Mouse (Mus musculus): ENCODE data around the gene Polh. TPM values are rescaled to one million over a fixed set of nuclear protein-coding genes. Genes with fewer than 3 reads are reported as not detected.

Gene Polh
- polyA plus RNA-seq, 1 experiment from 2014 or later, result 6.6 TPM

DNA sequence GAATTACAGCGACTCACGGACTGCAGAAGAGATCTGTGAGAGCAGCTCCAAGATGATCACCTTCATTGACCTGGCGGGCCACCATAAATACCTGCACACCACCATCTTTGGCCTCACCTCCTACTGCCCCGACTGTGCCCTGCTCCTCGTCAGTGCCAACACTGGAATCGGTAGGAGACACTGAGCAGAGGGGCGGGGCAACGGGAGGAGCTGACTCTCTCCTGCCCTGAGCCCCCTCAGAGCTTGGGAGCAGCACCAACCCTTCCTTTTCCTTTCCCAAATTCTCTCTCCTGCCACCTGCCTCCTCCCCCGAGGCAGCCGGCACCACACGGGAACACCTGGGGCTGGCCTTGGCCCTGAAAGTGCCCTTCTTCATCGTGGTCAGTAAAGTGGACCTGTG, 37.0 kb downstream of the Polh start:
- Histone ChIP-seq H3K27me3 (replicated peaks; ENCODE audit: insufficient read depth, low read length) (no peaks in the 10 kb centered on the region), H3K9me3 (ENCODE audit: low read length) (no peaks in the 10 kb centered on the region), H3K4me2 (replicated peaks; ENCODE audit: low read depth, low read length) (no peak overlapping the region), H3K4me3 (ENCODE audit: low read depth, low read length) (no peak overlapping the region), H3K4me1 (ENCODE audit: insufficient read depth, low read depth, low read length) (peaks cover 3% of the 10 kb centered on the region; the same call in 1 of the 2 replicates), H3K36me3 (ENCODE audit: insufficient read depth, low read length) (peaks cover 33% of the 10 kb centered on the region), H3K27ac (ENCODE audit: low read length) (no peak overlapping the region), H3K9ac (replicated peaks; ENCODE audit: low read depth) (no peak overlapping the region)
- WGBS, result 83% methylated on average over 12 of the region's 12 CpGs
- ATAC-seq, result no peak
- TF ChIP-seq EP300 (IDR thresholded peaks at IDR 0.05), result no peak
- DNase-seq (ENCODE audit: low spot score), result no peak

GRCm38 (mm10) chr17:46164791-46165190, 37.7 kb downstream of the Polh start:
- no peaks in the 10 kb centered on the region for H3K9me3 ChIP-seq (ENCODE audit: low read length)
- ATAC-seq (no peak), DNase-seq (ENCODE audit: low spot score) (no peak)
- TF ChIP-seq CTCF (IDR thresholded peaks at IDR 0.05) (no peak), EP300 (IDR thresholded peaks at IDR 0.05) (no peak)
- no peak overlapping the region for H3K4me3 ChIP-seq (ENCODE audit: low read depth, low read length)
- H3K36me3 ChIP-seq (ENCODE audit: insufficient read depth, low read length), result peaks cover 33% of the 10 kb centered on the region
- H3K4me2 ChIP-seq (replicated peaks; ENCODE audit: low read depth, low read length), result no peak overlapping the region
- no peaks in the 10 kb centered on the region for H3K27me3 ChIP-seq (replicated peaks; ENCODE audit: insufficient read depth, low read length)
- WGBS, result 92% methylated on average over 10 of the region's 10 CpGs
- H3K4me1 ChIP-seq (ENCODE audit: insufficient read depth, low read depth, low read length), result peaks cover 3% of the 10 kb centered on the region; the same call in 1 of the 2 replicates
- H3K9ac ChIP-seq (replicated peaks; ENCODE audit: low read depth), result no peak overlapping the region
- no peak overlapping the region for H3K27ac ChIP-seq (ENCODE audit: low read length)

- Histone ChIP-seq H3K36me3 (ENCODE audit: insufficient read depth, low read length) (peaks cover 30% of the 10 kb centered on the region), H3K4me2 (replicated peaks; ENCODE audit: low read depth, low read length) (no peak overlapping the region)
Measured at GRCm38 (mm10) chr17:46164301-46164700, 38.1 kb downstream of the Polh start.

DNA sequence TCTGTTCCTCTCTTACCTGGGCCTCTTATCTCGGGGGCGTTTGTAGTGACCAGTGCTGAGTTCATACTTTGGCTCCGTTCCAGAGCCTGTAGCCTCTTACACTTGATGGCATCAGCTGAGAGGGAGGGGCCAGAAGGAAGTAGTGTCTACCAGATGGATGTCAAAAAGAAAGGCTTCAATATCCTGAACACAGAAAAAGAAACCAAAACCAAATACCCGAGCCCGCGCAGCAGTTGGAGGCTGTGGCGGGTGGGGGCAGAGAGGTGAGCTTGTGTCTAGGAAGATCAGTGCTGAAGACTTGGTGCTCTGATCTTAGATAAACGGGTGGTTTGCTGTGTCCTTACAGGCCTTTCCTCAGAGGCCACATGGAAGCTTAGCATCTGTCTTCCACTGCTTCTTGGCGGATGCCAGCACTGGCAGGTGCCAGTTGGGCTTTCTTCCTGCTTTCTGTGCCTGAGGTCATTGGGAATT, 39.5 kb downstream of the Polh start:
- peak overlapping the region; percentile 52 for H3K4me2 ChIP-seq (replicated peaks; ENCODE audit: low read depth, low read length)
- H3K9ac ChIP-seq (replicated peaks; ENCODE audit: low read depth), result 0 out of 2 replicates have a peak overlapping the region, but pooled peaks have one; percentile 16
- 28% methylated on average over 9 of the region's 9 CpGs for WGBS
- H3K27ac ChIP-seq (ENCODE audit: low read length), result peak overlapping the region; percentile 74
- TF ChIP-seq EP300 (IDR thresholded peaks at IDR 0.05) (0 out of 2 replicates have a peak, but pooled peaks have one; percentile 24), CTCF (IDR thresholded peaks at IDR 0.05) (no peak)
- H3K27me3 ChIP-seq (replicated peaks; ENCODE audit: insufficient read depth, low read length), result no peaks in the 10 kb centered on the region
- DNase-seq (ENCODE audit: low spot score), result peak; percentile 93
- peaks cover 3% of the 10 kb centered on the region; the same call in 1 of the 2 replicates for H3K4me1 ChIP-seq (ENCODE audit: insufficient read depth, low read depth, low read length)
- ATAC-seq, result peak; percentile 6; the same call in 1 of the 2 replicates
- H3K36me3 ChIP-seq (ENCODE audit: insufficient read depth, low read length), result peaks cover 30% of the 10 kb centered on the region
- peak overlapping the region; percentile 20; the same call in 1 of the 2 replicates for H3K4me3 ChIP-seq (ENCODE audit: low read depth, low read length)
- H3K9me3 ChIP-seq (ENCODE audit: low read length), result no peaks in the 10 kb centered on the region

More at GRCm38 (mm10) chr17:46164301-46164700, 38.1 kb downstream of the Polh start:
- DNase-seq (ENCODE audit: low spot score) (no peak), ATAC-seq (no peak)
- WGBS, result 91% methylated on average over 8 of the region's 8 CpGs
- H3K9ac ChIP-seq (replicated peaks; ENCODE audit: low read depth), result no peak overlapping the region
- H3K4me3 ChIP-seq (ENCODE audit: low read depth, low read length), result no peak overlapping the region
- no peaks in the 10 kb centered on the region for H3K27me3 ChIP-seq (replicated peaks; ENCODE audit: insufficient read depth, low read length)
- TF ChIP-seq EP300 (IDR thresholded peaks at IDR 0.05) (no peak), CTCF (IDR thresholded peaks at IDR 0.05) (no peak)
- peaks cover 3% of the 10 kb centered on the region; the same call in 1 of the 2 replicates for H3K4me1 ChIP-seq (ENCODE audit: insufficient read depth, low read depth, low read length)
- H3K9me3 ChIP-seq (ENCODE audit: low read length), result no peaks in the 10 kb centered on the region
- H3K27ac ChIP-seq (ENCODE audit: low read length), result no peak overlapping the region

DNA sequence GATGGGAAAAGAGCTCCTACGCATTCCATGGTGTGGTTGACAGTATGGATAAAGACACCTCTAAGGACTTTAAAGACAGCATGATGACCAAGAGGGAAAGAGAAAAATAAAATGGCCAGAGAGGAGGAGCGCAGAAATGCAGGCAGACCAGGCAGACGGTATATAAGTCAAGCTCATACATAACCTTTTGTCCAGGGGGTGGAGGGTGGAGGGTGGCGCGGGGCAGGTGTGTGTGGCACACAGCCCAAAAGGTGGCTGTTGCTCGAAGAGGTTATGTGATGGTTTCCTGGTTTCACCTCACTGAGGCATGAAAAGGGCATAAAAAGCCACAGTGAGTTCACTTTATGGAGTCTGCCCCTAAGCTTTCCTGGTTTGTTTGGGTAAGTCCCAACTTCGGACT, 39.9 kb downstream of the Polh start:
- peaks cover 3% of the 10 kb centered on the region; the same call in 1 of the 2 replicates for H3K4me1 ChIP-seq (ENCODE audit: insufficient read depth, low read depth, low read length)
- H3K27ac ChIP-seq (ENCODE audit: low read length), result peak overlapping the region; percentile 74
- H3K4me3 ChIP-seq (ENCODE audit: low read depth, low read length), result 0 out of 2 replicates have a peak overlapping the region, but pooled peaks have one; percentile 20
- H3K27me3 ChIP-seq (replicated peaks; ENCODE audit: insufficient read depth, low read length), result no peaks in the 10 kb centered on the region
- H3K36me3 ChIP-seq (ENCODE audit: insufficient read depth, low read length), result peaks cover 25% of the 10 kb centered on the region
- 0 out of 2 replicates have a peak overlapping the region, but pooled peaks have one; percentile 16 for H3K9ac ChIP-seq (replicated peaks; ENCODE audit: low read depth)
- DNase-seq (ENCODE audit: low spot score) (no peak), ATAC-seq (no peak)
- peak overlapping the region; percentile 52 for H3K4me2 ChIP-seq (replicated peaks; ENCODE audit: low read depth, low read length)
- 61% methylated on average over 7 of the region's 7 CpGs for WGBS
- TF ChIP-seq EP300 (IDR thresholded peaks at IDR 0.05) (no peak), CTCF (IDR thresholded peaks at IDR 0.05) (no peak)
- no peaks in the 10 kb centered on the region for H3K9me3 ChIP-seq (ENCODE audit: low read length)

- peaks cover 18% of the 10 kb centered on the region for H3K36me3 ChIP-seq (ENCODE audit: insufficient read depth, low read length)
- no peaks in the 10 kb centered on the region for H3K27me3 ChIP-seq (replicated peaks; ENCODE audit: insufficient read depth, low read length)
- TF ChIP-seq EP300 (IDR thresholded peaks at IDR 0.05), result no peak
- TF ChIP-seq CTCF (IDR thresholded peaks at IDR 0.05), result no peak
- peak overlapping the region; percentile 65 for H3K4me2 ChIP-seq (replicated peaks; ENCODE audit: low read depth, low read length)
- 40% methylated on average over 9 of the region's 9 CpGs for WGBS
- peaks cover 3% of the 10 kb centered on the region; the same call in 1 of the 2 replicates for H3K4me1 ChIP-seq (ENCODE audit: insufficient read depth, low read depth, low read length)
- no peak for ATAC-seq
- peak overlapping the region; percentile 58 for H3K9ac ChIP-seq (replicated peaks; ENCODE audit: low read depth)
- no peak for DNase-seq (ENCODE audit: low spot score)
- peak overlapping the region; percentile 83 for H3K27ac ChIP-seq (ENCODE audit: low read length)
- H3K4me3 ChIP-seq (ENCODE audit: low read depth, low read length), result peak overlapping the region; percentile 72
- no peaks in the 10 kb centered on the region for H3K9me3 ChIP-seq (ENCODE audit: low read length)
Measured at GRCm38 (mm10) chr17:46161710-46162109, 40.7 kb downstream of the Polh start.
